Mouse (Mus musculus): ENCODE measurements around the gene Ss18l2. TPM values are rescaled to one million over a fixed set of nuclear protein-coding genes. Genes with fewer than 3 reads are reported as not detected.

The Ss18l2 gene
- total RNA-seq, 2 experiments from 2014 or later, result 133 to 136 TPM

GRCm38 (mm10) chr9:121697150-121698049 lies 12.7 kb upstream of the Ss18l2 start:
- intact Hi-C loops (cut with DNase I), result no loop called here
- DNase-seq, result peak; percentile 59 to 86

GRCm38 (mm10) chr9:121704261-121704645 lies 5.9 kb upstream of the Ss18l2 start:
- no peak for DNase-seq
- intact Hi-C loops (cut with DNase I), result no loop called here

- intact Hi-C loops (cut with DNase I), result no loop called here
- DNase-seq, result peak; percentile 94 to 95
Measured at GRCm38 (mm10) chr9:121704646-121705625, 5.2 kb upstream of the Ss18l2 start, which contains the start of gene Sec22c. Gene Sec22c (minus strand): TSS chr9:121705490.

DNA sequence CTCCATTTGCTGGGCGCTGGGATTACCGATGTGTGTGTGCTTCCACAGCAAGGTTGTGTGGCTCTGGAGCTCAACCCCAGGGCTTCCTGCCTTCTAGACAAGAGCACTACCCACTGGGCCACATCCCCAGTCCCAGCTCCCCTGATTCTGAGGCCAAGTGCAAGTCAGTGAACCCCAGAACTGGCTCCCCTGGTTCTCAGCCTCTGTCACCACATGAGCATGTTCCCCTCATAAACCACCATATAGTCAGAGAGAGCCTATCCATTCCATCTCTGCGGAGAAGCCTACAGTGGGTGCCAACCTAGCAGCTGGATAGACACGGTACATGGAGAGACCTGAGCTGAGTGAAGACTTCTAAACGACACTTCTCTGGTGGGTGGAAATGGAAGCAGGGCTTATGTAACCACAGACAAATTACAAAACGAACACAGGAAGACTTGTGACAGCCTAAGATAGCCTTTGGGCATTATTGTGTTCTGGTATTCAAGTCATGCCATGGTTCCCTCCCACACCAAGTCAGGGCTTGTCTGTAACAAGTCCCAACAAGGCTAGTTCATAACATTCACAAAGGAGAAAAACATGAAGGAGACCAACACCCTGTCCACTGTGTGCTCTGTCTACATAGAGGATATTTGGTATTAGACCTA lies 4.0 kb upstream of the Ss18l2 start:
- no peak for DNase-seq
- intact Hi-C loops (cut with DNase I), result no loop called here

DNA sequence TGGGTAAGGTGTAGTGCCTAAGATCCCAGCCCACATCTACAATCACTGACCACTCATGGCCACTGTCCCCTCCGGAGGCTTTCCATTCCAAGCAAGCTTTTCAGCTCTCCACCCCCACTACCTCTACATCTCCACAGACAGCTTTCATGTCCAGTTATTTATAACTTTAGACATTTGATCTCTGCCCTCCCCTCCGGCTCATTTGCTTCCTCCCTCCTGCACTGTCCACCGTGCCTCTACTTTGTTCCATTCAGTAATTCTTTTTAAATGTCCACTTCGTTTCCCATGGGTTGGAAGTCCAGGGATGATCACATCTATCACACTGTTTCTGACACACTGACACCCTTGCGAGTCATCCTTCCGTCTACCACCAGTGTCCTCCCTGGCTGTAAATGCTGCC lies 2.3 kb upstream of the Ss18l2 start:
- intact Hi-C loops (cut with DNase I), result no loop called here
- DNase-seq, result no peak

GRCm38 (mm10) chr9:121708506-121709486 lies 1.3 kb upstream of the Ss18l2 start:
- no peak for DNase-seq
- intact Hi-C loops (cut with DNase I), result no loop called here

DNA sequence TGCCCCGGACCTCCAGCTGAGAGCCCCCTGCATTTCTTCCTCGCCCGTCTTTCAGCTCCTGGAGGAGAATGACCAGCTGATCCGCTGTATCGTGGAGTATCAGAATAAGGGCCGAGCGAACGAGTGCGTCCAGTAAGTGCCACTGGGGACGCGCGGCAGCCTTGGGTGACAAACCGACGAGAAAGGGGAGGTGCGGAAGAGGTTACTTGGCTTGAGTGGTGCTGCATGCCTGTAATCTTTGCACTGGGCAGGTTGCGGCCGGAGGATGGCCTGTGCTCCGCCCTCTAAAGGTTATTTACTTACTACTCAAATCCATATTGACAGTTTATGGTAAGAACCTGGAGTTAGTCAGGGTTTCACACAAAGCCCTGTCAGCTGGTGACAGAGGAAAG lies 451 bp downstream of the Ss18l2 start:
- intact Hi-C loops (cut with DNase I), result no loop called here
- no peak for DNase-seq

DNA sequence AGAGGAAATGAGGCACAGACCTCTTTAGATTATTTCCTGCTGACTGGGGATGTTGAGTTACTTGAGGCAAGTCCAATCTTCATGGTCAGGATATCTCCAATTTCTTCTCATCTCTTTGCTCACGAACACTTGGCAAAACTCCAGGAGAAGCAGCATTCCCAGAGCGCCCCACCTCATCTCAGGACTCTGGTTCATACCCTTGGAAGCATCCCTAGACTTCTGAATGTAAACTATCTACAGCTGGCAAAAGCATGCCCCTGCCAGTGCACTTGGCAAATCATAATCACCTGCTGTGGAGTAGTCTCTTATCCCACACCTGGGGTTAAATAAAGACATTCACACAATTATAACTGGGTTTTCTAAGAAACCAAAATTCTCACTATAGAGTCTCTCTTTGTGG lies 6.9 kb downstream of the Ss18l2 start:
- intact Hi-C loops (cut with DNase I), result no loop called here
- DNase-seq, result no peak

DNA sequence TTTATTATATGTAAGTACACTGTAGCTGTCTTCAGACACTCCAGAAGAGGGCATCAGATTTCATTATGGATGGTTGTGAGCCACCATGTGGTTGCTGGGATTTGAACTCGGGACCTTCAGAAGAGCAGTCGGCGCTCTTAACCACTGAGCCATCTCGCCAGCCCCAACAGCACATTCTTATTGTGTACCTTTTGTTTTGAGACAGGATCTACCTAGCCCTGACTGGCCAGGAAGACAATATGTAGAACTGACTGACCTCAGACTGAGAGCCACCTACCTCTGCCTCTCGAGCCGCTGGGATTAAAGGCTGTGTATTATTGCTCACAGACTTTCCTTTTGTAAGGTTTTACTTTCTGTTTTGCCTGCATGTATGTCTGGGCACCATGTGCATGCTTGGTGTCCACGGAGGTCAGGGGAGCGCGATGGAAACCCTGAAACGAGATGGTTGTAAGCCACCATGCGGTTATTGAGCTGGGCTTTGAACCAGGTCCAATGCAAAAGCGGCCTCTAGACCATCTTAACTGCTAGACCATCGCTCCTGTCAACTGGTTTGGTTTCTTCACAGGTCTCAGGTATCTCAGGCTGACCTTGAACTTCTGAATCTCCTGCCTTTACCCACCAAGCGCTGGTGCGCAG lies 8.1 kb downstream of the Ss18l2 start:
- no peak for DNase-seq
- intact Hi-C loops (cut with DNase I), result no loop called here

- intact Hi-C loops (cut with DNase I), result no loop called here
- peak; percentile 98 to 99 for DNase-seq
Measured at GRCm38 (mm10) chr9:121718792-121719318, 8.7 kb downstream of the Ss18l2 start, which contains the start of gene Nktr. Gene Nktr (plus strand): TSS chr9:121719169.

GRCm38 (mm10) chr9:121719347-121720331 lies 9.5 kb downstream of the Ss18l2 start:
- DNase-seq, result peak; percentile 40 to 43
- intact Hi-C loops (cut with DNase I), result no loop called here

DNA sequence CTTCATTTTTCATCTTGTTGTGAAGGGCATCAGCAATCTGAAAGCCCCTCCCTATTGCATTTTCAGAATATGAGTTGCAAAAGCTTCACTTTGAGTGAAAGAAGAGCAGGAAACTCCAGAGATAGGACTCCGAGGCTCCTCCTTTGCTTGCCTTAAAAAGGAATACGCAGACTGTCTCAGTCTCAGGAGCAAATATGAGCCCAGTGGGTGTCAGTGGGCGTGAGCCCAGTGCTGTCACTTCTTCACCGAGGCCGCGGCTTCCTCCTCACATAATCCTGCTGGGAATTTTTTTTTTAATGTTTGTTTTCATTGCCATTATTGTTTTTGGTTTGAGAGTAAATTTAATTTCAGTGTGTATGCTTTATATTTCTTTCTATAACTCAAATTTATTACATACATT lies 30.4 kb downstream of the Ss18l2 start:
- intact Hi-C loops (cut with DNase I), result no loop called here

GRCm38 (mm10) chr9:121741168-121741567 lies 31.0 kb downstream of the Ss18l2 start:
- DNase-seq, result no peak
- intact Hi-C loops (cut with DNase I), result no loop called here

More for the DNA sequence above, 30.4 kb downstream of the Ss18l2 start:
- DNase-seq, result no peak

GRCm38 (mm10) chr9:121744051-121744450 lies 33.9 kb downstream of the Ss18l2 start:
- no peak for DNase-seq
- intact Hi-C loops (cut with DNase I), result no loop called here

DNA sequence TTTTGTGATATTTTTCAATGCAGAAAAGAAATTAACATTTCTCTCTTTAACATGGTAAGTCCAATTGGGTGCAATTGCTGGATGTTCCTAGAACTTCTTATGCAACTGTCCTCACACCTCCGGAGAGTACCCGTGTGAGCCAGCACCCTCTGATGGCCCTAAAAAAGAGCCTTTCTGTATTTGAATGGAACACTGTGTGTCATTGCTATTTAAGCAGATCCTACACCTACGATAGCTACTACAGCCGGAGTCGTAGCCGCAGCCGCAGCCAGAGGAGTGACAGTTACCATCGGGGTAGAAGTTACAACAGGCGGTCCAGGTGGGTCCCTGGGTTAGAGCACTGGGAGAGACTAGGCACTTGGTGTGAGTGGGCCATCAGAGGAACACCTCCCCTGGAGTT lies 42.6 kb downstream of the Ss18l2 start:
- DNase-seq, result no peak
- intact Hi-C loops (cut with DNase I), result no loop called here

GRCm38 (mm10) chr9:121754624-121755023 lies 44.5 kb downstream of the Ss18l2 start:
- intact Hi-C loops (cut with DNase I), result no loop called here
- DNase-seq, result no peak

DNA sequence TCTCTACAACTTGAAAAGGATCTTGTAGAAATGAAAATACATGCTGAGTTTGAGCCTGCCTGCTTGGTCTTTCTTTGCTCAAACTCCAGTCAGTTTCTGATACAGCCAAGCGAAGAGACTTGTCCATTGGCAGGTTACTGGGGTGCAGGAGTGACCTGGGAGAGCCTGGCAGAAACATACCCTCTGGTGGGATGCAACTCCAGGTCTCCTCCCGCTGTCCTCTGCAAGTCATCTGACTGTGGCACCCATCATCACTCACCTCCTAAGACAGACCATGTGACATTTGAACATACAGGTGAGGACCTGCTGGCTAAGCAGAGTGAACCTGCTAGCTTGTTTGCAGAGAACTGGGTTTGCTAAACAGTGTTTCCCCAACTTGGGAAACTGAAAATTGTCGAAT lies 46.7 kb downstream of the Ss18l2 start:
- intact Hi-C loops (cut with DNase I), result no loop called here
- DNase-seq, result no peak

DNA sequence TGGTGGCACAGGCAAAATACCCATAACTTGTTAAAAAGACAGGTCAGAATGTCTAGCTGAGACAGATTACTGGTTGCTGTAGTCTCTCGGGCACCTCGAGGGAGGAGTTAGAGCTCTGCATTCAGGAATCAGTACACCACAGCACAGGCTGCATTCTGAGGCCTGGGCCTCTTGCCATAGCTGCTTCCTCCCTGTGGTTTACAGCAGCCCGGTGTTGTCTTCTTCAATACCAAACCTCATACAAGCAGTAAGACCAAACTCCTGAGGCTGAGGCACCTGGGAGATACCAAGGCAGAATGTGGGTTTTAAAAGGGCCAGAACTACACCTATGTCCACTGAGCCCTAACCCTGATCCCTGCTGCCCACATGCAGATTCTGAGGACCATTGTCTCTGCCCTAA lies 47.3 kb downstream of the Ss18l2 start:
- intact Hi-C loops (cut with DNase I), result no loop called here
- DNase-seq, result peak; percentile 40 to 59

Data from heart, postnatal 10 days (tissue).